8 mouse cellular contexts compared by ENCODE assay signal in the genomic region with DNA sequence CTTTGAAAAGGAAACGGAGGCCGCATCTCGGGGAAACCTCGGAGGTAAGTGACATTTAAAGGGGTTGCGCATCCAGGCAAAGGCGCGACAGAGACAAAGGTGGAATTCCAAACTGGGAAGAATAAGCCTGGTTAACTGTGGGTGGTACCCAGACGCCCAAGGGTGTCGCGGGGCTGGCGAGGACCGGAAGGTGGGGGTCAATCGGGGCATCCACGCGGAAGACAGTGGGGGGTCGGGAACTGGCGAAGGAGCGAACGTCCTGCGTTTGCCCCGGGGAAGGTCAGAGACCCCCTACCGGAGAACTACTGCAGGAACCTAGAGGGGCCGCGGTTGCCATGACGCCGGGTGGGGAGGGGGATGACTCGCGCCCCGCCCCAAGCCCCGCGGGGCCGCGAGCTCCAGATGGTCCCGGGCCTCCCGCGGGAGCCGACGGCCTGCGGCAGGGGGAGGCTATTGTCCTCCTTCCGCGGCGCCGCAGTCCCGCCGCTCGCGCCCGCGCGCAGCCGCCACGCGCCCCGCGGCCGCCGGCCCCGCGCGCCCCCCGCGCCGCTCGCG. TPM values are rescaled to one million over a fixed set of nuclear protein-coding genes. Genes with fewer than 3 reads are reported as not detected.
DNase-seq lines count a peak whose midpoint lies in the region; ATAC-seq and TF ChIP-seq lines count a peak whose summit lies in the region.

No protein-coding gene starts in this region.

- peaks cover 2% of the 10 kb centered on the region; the same call in 1 of the 2 replicates for H3K27me3 ChIP-seq in hindbrain, embryonic 11.5 days (ENCODE audit: control insufficient read depth, insufficient read depth, low read length)
- H3K27me3 ChIP-seq in midbrain, embryonic 14.5 days (ENCODE audit: control insufficient read depth, insufficient read depth, low read length), result no peaks in the 10 kb centered on the region

- H3K4me3 ChIP-seq in left cerebral cortex, adult 2 months, result peak overlapping the region; percentile 75
- peak overlapping the region; percentile 84 for H3K4me3 ChIP-seq in hindbrain, embryonic 11.5 days (ENCODE audit: low read depth, low read length)
- H3K4me3 ChIP-seq in midbrain, embryonic 14.5 days (replicated peaks; ENCODE audit: low read depth, low read length), result peak overlapping the region; percentile 68

- peak overlapping the region; percentile 91 for H3K4me2 ChIP-seq in hindbrain, embryonic 11.5 days (replicated peaks; ENCODE audit: low read depth, low read length)
- peak overlapping the region; percentile 63 for H3K4me2 ChIP-seq in midbrain, embryonic 14.5 days (ENCODE audit: low read length)

- under 1% methylated on average over 26 of the region's 65 CpGs for WGBS in hindbrain, embryonic 11.5 days
- WGBS in midbrain, embryonic 14.5 days, result under 1% methylated on average over 60 of the region's 65 CpGs

- H3K9ac ChIP-seq in hindbrain, embryonic 11.5 days (ENCODE audit: low read depth, low read length), result peak overlapping the region; percentile 95
- H3K9ac ChIP-seq in midbrain, embryonic 14.5 days (replicated peaks; ENCODE audit: low read length), result peak overlapping the region; percentile 94

- ATAC-seq in hindbrain, embryonic 11.5 days (ENCODE audit: low FRiP score), result peak; percentile 90
- ATAC-seq in midbrain, embryonic 14.5 days (ENCODE audit: low FRiP score, low TSS enrichment), result peak; percentile 88

- peak; percentile 43 to 48 for DNase-seq in left cerebral cortex, adult 2 months (ENCODE audit: extremely low spot score in 1 of 2, low spot score in 2 of 2)
- DNase-seq in left cerebral cortex, adult 9 months (ENCODE audit: low spot score in 2 of 2), result no peak
- peak; percentile 83 for DNase-seq in cerebellum, postnatal 14 days
- peak; percentile 89 for DNase-seq in hindbrain, embryonic 11.5 days (ENCODE audit: low spot score)
- peak; percentile 90 for DNase-seq in midbrain, embryonic 14.5 days
- no peak for DNase-seq in adrenal gland, postnatal 4 days (ENCODE audit: low spot score in 2 of 2)
- DNase-seq in thymus, postnatal 25 days, result no peak
- no peak for DNase-seq in kidney, adult 11 months

- intact Hi-C loops in left cerebral cortex, adult 2 months (cut with DNase I), result loop anchor here (2.0 kb wide), 2 partner anchors 13 to 65 kb away; partner anchors contain the start of gene Gm960

- TF ChIP-seq CTCF in left cerebral cortex, adult 2 months (IDR thresholded peaks at IDR 0.05), result no peak; the same call in 1 of the 2 replicates

- peak overlapping the region; percentile 96 for H3K27ac ChIP-seq in left cerebral cortex, adult 2 months
- H3K27ac ChIP-seq in hindbrain, embryonic 11.5 days (ENCODE audit: low read depth, low read length), result peak overlapping the region; percentile 94
- peak overlapping the region; percentile 96 for H3K27ac ChIP-seq in midbrain, embryonic 14.5 days (replicated peaks; ENCODE audit: low read depth, low read length)

- H3K9me3 ChIP-seq in hindbrain, embryonic 11.5 days (ENCODE audit: control insufficient read depth, low read length), result no peaks in the 10 kb centered on the region
- H3K9me3 ChIP-seq in midbrain, embryonic 14.5 days (ENCODE audit: control insufficient read depth, low read length), result no peaks in the 10 kb centered on the region

- H3K36me3 ChIP-seq in hindbrain, embryonic 11.5 days (ENCODE audit: control insufficient read depth, insufficient read depth, low read length), result no peaks in the 10 kb centered on the region
- no peaks in the 10 kb centered on the region for H3K36me3 ChIP-seq in midbrain, embryonic 14.5 days (ENCODE audit: control insufficient read depth, insufficient read depth, low read length)

- H3K4me1 ChIP-seq in hindbrain, embryonic 11.5 days (replicated peaks; ENCODE audit: control insufficient read depth, insufficient read depth, low read length), result no peaks in the 10 kb centered on the region; the same call in 1 of the 2 replicates
- peaks cover 33% of the 10 kb centered on the region for H3K4me1 ChIP-seq in midbrain, embryonic 14.5 days (ENCODE audit: control insufficient read depth, insufficient read depth, low read length)

RNA-seq across cellular contexts. Expression of gene Sptbn2, which starts 0.7 kb away (rescaled TPM):
- total RNA-seq in left cerebral cortex, adult 2 months (2021), result 100 to 1,000 TPM; 561 to 597 TPM
- 17.4 and 18.7 TPM in 2 replicates for polyA plus RNA-seq in hindbrain, embryonic 11.5 days (2014; fragmentation: Nextera tagmentation; extraction: Ambion mirVana)
- polyA plus RNA-seq in midbrain, embryonic 14.5 days (2014; fragmentation: Nextera tagmentation; extraction: Ambion mirVana), result 37.6 and 43.0 TPM in 2 replicates
- total RNA-seq in adrenal gland, postnatal 4 days (2021), result 1 to 10 TPM; 4.7 to 5.3 TPM

RNA-seq across cellular contexts. Expression of gene Gm960, which starts 13.2 kb away (rescaled TPM):
- total RNA-seq in left cerebral cortex, adult 2 months (2021), result 1 to 10 TPM; 1.5 to 1.6 TPM
- 2.7 and 4.9 TPM in 2 replicates for polyA plus RNA-seq in hindbrain, embryonic 11.5 days (2014; fragmentation: Nextera tagmentation; extraction: Ambion mirVana)
- polyA plus RNA-seq in midbrain, embryonic 14.5 days (2014; fragmentation: Nextera tagmentation; extraction: Ambion mirVana), result 6.2 and 7.6 TPM in 2 replicates
- under 1 TPM; 0.28 to 0.56 TPM for total RNA-seq in adrenal gland, postnatal 4 days (2021)

RNA-seq across cellular contexts. Expression of gene Rbm4b, which starts 44.6 kb away (rescaled TPM):
- total RNA-seq in left cerebral cortex, adult 2 months (2021), result 10 to 100 TPM; 16.3 to 18.2 TPM
- polyA plus RNA-seq in hindbrain, embryonic 11.5 days (2014; fragmentation: Nextera tagmentation; extraction: Ambion mirVana), result 146 and 154 TPM in 2 replicates
- 176 and 190 TPM in 2 replicates for polyA plus RNA-seq in midbrain, embryonic 14.5 days (2014; fragmentation: Nextera tagmentation; extraction: Ambion mirVana)
- 10 to 100 TPM; 15.7 to 15.9 TPM for total RNA-seq in adrenal gland, postnatal 4 days (2021)

Comparison
In these comparisons a context has a peak if more than half of its experiments do, and no peak if none do; other contexts are left out.
1. DNase-seq: peak in left cerebral cortex, adult 2 months (2 of 2), cerebellum, postnatal 14 days (2 of 2), hindbrain, embryonic 11.5 days (single experiment) and midbrain, embryonic 14.5 days (single experiment); none in left cerebral cortex, adult 9 months (0 of 2), adrenal gland, postnatal 4 days (0 of 2), thymus, postnatal 25 days (single experiment) and kidney, adult 11 months (single experiment).
2. RNA of gene Sptbn2, which starts 0.7 kb away (total RNA-seq): 561 to 597 TPM in left cerebral cortex, adult 2 months; 4.7 to 5.3 TPM in adrenal gland, postnatal 4 days; every median in the first group is over 10 times any median in the second.
3. Peak in every context shown above with its lines, with median percentiles within 50 percentile points of each other: H3K27ac ChIP-seq and H3K4me3 ChIP-seq.